Mouse (Mus musculus): ENCODE data around the gene Agbl1.

- TF ChIP-seq POLR2A (IDR thresholded peaks at IDR 0.05; ENCODE audit: borderline replicate concordance, extremely low read depth, low read depth, low read length) (no peak), CTCF (IDR thresholded peaks at IDR 0.05; ENCODE audit: insufficient read depth, low read length) (no peak)
These were observed 370.5 kb downstream of the Agbl1 start for GRCm38 (mm10) chr7:76600050-76600690.
